Mouse (Mus musculus) cerebellum, adult 2 months (tissue): ENCODE results near the gene Timm10b. TPM values are rescaled to one million over a fixed set of nuclear protein-coding genes. Genes with fewer than 3 reads are reported as not detected.

Experiments
- DNase-seq, 2 experiments: peaks; one replicate each; pipeline ENCODE4 v3.0.0; 2021
- H3K27ac ChIP-seq: fragments of 200-500 bp; 2 replicates; pipeline ENCODE4 v1.5.1; 2012; ENCODE audit warnings: low read length, control low read depth, inconsistent platforms; ENCODE audit not compliant: insufficient read depth
- H3K27me3 ChIP-seq: fragments of 200-500 bp; 2 replicates; pipeline ENCODE4 v1.6.1; 2012; ENCODE audit warnings: inconsistent platforms, mild to moderate bottlenecking, low read length, moderate library complexity; ENCODE audit not compliant: control insufficient read depth, insufficient read depth
- H3K4me1 ChIP-seq: fragments of 200-500 bp; 2 replicates; pipeline ENCODE4 v1.6.1; 2011; ENCODE audit warnings: low read length; ENCODE audit not compliant: control insufficient read depth, insufficient read depth
- H3K4me3 ChIP-seq: fragments of 200-500 bp; replicated peaks from 2 replicates; pipeline ENCODE3; 2011; ENCODE audit warnings: mild to moderate bottlenecking, low read depth, low read length, control low read depth; ENCODE audit not compliant: insufficient read depth
- CTCF ChIP-seq: fragments of 200-500 bp; IDR thresholded peaks from 2 replicates; pipeline ENCODE4 v1.5.1; 2011; ENCODE audit warnings: low read depth, mild to moderate bottlenecking, control low read depth, low read length, moderate library complexity, borderline replicate concordance; ENCODE audit not compliant: insufficient read depth
- POLR2A ChIP-seq: fragments of 200-500 bp; IDR thresholded peaks from 2 replicates; pipeline ENCODE4 v1.6.1; 2011; ENCODE audit warnings: low read length, control low read depth, borderline replicate concordance; ENCODE audit not compliant: insufficient read depth
- WGBS: fragments of 180-500 bp; shearing (Covaris S2); methylation state at CpG from one replicate; pipeline ENCODE4 v1.1.7; 2018; 5-methylcytosine and 5-hydroxymethylcytosine counted together
- polyA plus RNA-seq: library from polyadenylated mRNA; depleted of rRNA; stranded (reverse); fragments of >200 nt; gene quantifications from 2 replicates; pipeline ENCODE4 v1.2.3, GENCODE M21; 2012

Gene Timm10b
- polyA plus RNA-seq, 1 experiment: 137 TPM

GRCm38 (mm10) chr7:105633127-105633800 lies 6.6 kb upstream of the Timm10b start, which contains the start of gene Trim3:
TSS of gene Trim3 (minus strand) at chr7:105633571.
- H3K27ac ChIP-seq: peak within 1 kb of the TSS; percentile 99
- no peaks in the 10 kb centered on the region for H3K27me3 ChIP-seq
- peak; percentile 58 for TF ChIP-seq POLR2A
- no peak for TF ChIP-seq CTCF
- H3K4me3 ChIP-seq: peak within 1 kb of the TSS; percentile 100
- WGBS: under 1% methylated on average over 70 of the region's 71 CpGs
- peak; percentile 93 to 95 for DNase-seq
- H3K4me1 ChIP-seq: peaks cover 20% of the 10 kb centered on the region

- peak overlapping the region; percentile 98 for H3K27ac ChIP-seq
- H3K27me3 ChIP-seq: no peaks in the 10 kb centered on the region
- H3K4me1 ChIP-seq: peaks cover 15% of the 10 kb centered on the region
- peak overlapping the region; percentile 100 for H3K4me3 ChIP-seq
- DNase-seq: no peak
- 7% methylated on average over 10 of the region's 10 CpGs for WGBS
- TF ChIP-seq POLR2A (no peak), CTCF (no peak)
Observed at GRCm38 (mm10) chr7:105633801-105634135, 6.1 kb upstream of the Timm10b start.

- H3K4me3 ChIP-seq: no peak overlapping the region
- TF ChIP-seq CTCF (no peak), POLR2A (no peak)
- 64% methylated on average over 9 of the region's 9 CpGs for WGBS
- H3K27me3 ChIP-seq: no peaks in the 10 kb centered on the region
- H3K4me1 ChIP-seq: peaks cover 15% of the 10 kb centered on the region
- H3K27ac ChIP-seq: no peak overlapping the region
- DNase-seq: peak in 1 of 2 experiments; percentile 29
Observed at GRCm38 (mm10) chr7:105634272-105634920, 5.5 kb upstream of the Timm10b start.

- peaks cover 12% of the 10 kb centered on the region for H3K4me1 ChIP-seq
- WGBS: 73% methylated on average over 2 of the region's 2 CpGs
- H3K4me3 ChIP-seq: no peak overlapping the region
- TF ChIP-seq CTCF: no peak
- no peak for TF ChIP-seq POLR2A
- peak in 1 of 2 experiments; percentile 13 for DNase-seq
- no peak overlapping the region for H3K27ac ChIP-seq
- H3K27me3 ChIP-seq: no peaks in the 10 kb centered on the region
Observed at GRCm38 (mm10) chr7:105635726-105636125, 4.1 kb upstream of the Timm10b start.

- TF ChIP-seq CTCF: no peak
- no peak for TF ChIP-seq POLR2A
- no peaks in the 10 kb centered on the region for H3K27me3 ChIP-seq
- 75% methylated on average over 6 of the region's 6 CpGs for WGBS
- H3K27ac ChIP-seq: no peak overlapping the region
- peak in 1 of 2 experiments; percentile 11 for DNase-seq
- no peak overlapping the region for H3K4me3 ChIP-seq
- H3K4me1 ChIP-seq: peaks cover 8% of the 10 kb centered on the region
Observed at GRCm38 (mm10) chr7:105638776-105639175, 1.1 kb upstream of the Timm10b start.

GRCm38 (mm10) chr7:105639304-105639703 lies 552 bp upstream of the Timm10b start:
- H3K4me1 ChIP-seq: peaks cover 8% of the 10 kb centered on the region
- peak in 1 of 2 experiments; percentile 27 for DNase-seq
- peak overlapping the region; percentile 97 for H3K4me3 ChIP-seq
- WGBS: 41% methylated on average over 9 of the region's 9 CpGs
- no peak overlapping the region for H3K27ac ChIP-seq
- H3K27me3 ChIP-seq: no peaks in the 10 kb centered on the region
- TF ChIP-seq POLR2A: no peak
- TF ChIP-seq CTCF: no peak

GRCm38 (mm10) chr7:105640233-105640893 lies 507 bp downstream of the Timm10b start, which contains the start of the genes Arfip2 and Gm45799:
TSS of gene Arfip2 (minus strand) at chr7:105640416.
TSS of gene Gm45799 (plus strand) at chr7:105640552.
- Histone ChIP-seq H3K27me3 (no peaks in the 10 kb centered on the region), H3K4me1 (peaks cover 8% of the 10 kb centered on the region), H3K27ac (peak within 1 kb of the TSS; percentile 71), H3K4me3 (peak within 1 kb of the TSS; percentile 97)
- DNase-seq: peak; percentile 97 to 98
- WGBS: under 1% methylated on average over 45 of the region's 45 CpGs
- TF ChIP-seq CTCF (no peak), POLR2A (peak; percentile 83)
